Mouse (Mus musculus) kidney, postnatal 36 days (tissue): Measurements from ENCODE around the gene Nutf2-ps1.

Experiments
- DNase-seq, 2 experiments: peaks; one replicate each; pipeline ENCODE4 v3.0.0; 2021 to 2022; ENCODE audit warnings: mixed read lengths in 2 of 2

The Nutf2-ps1 gene

GRCm38 (mm10) chr19:53568553-53568952, 20.3 kb downstream of the Nutf2-ps1 start:
- no peak for DNase-seq

- DNase-seq = no peak
Measured at GRCm38 (mm10) chr19:53567864-53568263, 21.0 kb downstream of the Nutf2-ps1 start.

GRCm38 (mm10) chr19:53565565-53566277, 23.1 kb downstream of the Nutf2-ps1 start:
- no peak for DNase-seq

GRCm38 (mm10) chr19:53564174-53564573, 24.7 kb downstream of the Nutf2-ps1 start:
- DNase-seq = peak; percentile 65 to 78

GRCm38 (mm10) chr19:53560436-53560835, 28.4 kb downstream of the Nutf2-ps1 start:
- no peak for DNase-seq

- DNase-seq = peak; percentile 22 to 27
Measured at GRCm38 (mm10) chr19:53557267-53557936, 31.5 kb downstream of the Nutf2-ps1 start.

- no peak for DNase-seq
Measured at GRCm38 (mm10) chr19:53556841-53557240, 32.0 kb downstream of the Nutf2-ps1 start.

- DNase-seq = no peak
Measured at GRCm38 (mm10) chr19:53554981-53555616, 33.8 kb downstream of the Nutf2-ps1 start.

- peak; percentile 59 to 76 for DNase-seq
Measured at GRCm38 (mm10) chr19:53554402-53554801, 34.5 kb downstream of the Nutf2-ps1 start.

GRCm38 (mm10) chr19:53552795-53553194, 36.1 kb downstream of the Nutf2-ps1 start:
- peak; percentile 11 to 35 for DNase-seq

GRCm38 (mm10) chr19:53552216-53552786, 36.6 kb downstream of the Nutf2-ps1 start:
- DNase-seq = peak in 1 of 2 experiments; percentile 23

- DNase-seq = no peak
Measured at GRCm38 (mm10) chr19:53550972-53551371, 37.9 kb downstream of the Nutf2-ps1 start.

GRCm38 (mm10) chr19:53547597-53547996, 41.3 kb downstream of the Nutf2-ps1 start:
- DNase-seq = no peak

- no peak for DNase-seq
Measured at GRCm38 (mm10) chr19:53544923-53545561, 43.8 kb downstream of the Nutf2-ps1 start.

- DNase-seq = no peak
Measured at GRCm38 (mm10) chr19:53543602-53544001, 45.3 kb downstream of the Nutf2-ps1 start.

GRCm38 (mm10) chr19:53539296-53539695, 49.6 kb downstream of the Nutf2-ps1 start:
- DNase-seq = no peak

- peak; percentile 54 to 59 for DNase-seq
Measured at GRCm38 (mm10) chr19:53538796-53539195, 50.1 kb downstream of the Nutf2-ps1 start.
